Mouse (Mus musculus) cerebellum, adult 9-11 months (tissue): Measurements from ENCODE around the gene Slc22a18.

Experiments used
- DNase-seq: peaks from one replicate; pipeline ENCODE4 v3.0.0; 2022

Gene Slc22a18

DNA sequence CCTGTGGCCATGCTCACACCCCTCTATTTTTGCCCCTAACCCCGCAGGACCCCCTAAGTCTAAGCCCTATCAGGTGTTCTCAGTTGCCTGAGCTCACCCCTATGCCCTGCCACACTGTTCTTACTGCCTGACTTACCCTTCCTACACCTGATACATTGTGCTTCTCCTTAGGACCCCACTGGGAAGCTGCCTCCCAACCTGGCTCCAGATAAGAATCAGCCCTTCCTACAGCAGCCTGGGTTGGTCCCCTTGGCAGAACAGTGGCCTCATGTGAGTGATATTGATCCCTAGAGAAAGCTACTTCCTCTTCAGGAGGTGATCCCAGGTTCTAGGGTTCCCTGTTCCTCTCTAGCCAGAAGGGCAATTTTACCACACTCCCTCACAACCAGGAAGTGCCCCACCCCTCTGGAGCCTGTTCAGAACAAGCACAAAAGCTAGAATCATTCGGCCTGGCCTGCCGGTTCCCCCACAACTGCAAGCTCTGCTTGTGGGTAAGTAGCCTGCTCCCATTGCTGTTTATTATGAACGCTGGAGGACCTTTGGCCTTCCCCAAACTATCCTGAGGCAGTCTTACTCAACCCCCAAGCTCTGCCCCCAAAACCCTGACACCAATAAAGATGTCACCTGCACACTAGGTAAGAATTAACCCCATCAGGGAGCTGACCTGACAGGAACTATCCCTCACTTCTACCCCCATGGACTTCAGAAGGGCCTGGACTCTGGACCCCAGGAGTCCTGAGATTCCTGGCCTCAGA, at the start of gene Slc22a18:
Gene Slc22a18, plus strand, starts transcription at position 390 of the 755 bp plus-strand sequence.
- no peak for DNase-seq

DNA sequence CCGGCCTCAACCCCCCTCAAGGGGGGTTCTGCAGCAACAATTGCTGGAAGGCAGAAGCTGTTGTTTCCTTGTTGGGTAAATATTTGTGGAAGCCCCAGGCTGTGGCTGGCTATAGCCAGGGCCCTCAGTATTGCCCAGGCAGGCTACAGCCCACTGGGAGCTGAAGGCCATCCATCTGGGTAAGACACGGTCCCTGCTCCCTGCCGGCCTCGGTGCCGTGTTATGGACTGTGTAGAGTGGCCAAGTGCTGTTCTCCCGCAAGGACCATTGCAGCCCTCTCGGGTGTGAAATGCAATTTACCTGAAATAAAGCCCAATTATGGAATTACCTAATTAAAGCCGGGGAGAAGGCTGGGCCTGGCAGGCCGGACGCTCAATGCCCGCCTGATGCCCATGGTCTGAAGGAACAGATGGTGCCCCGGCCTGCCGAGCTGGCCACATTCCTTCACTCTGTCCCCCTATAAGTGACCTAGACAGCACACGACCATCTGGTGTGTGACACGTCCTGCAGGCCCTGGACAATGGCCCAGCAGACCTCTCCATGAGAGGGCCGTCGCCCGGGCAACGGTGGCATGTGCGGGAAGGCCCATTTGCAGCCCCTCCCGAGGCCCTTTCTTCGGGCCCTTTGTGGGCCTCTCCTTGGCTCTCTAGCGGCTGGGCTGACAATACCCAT, 45.3 kb upstream of the Slc22a18 start:
- DNase-seq, result peak; percentile 98

DNA sequence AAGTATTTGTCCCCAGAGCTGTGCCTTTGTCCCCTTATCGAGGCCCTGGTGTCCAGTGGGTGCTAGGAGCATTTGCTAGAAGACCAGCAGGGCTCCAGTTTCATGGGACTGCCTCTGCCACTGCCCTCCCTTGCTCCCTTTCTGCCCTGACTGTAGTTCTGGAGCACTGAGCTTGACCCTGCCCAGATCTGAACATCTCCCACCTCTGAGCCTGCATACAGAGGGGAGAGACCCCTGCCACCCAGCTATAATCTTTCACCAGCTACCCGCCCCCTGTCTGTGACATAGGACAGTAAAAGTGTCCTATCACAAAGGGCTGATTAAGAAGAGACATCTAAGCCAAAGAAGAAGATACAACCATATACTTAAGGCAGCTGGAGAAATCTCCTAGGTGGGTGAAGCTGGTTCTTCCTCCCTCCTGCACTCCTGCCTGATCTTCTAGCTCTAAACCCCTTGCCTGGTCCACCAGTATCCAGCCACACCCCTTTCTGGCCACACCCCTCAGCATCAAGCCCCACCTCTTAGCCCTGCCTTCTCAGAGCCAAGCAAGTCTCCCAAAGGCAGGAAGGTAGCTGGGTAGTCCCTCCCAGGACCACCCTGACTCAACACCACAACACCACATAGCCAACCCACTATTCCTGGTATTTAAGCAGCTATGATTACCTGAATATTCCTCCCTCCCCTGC, 44.6 kb upstream of the Slc22a18 start:
- peak; percentile 61 for DNase-seq

DNA sequence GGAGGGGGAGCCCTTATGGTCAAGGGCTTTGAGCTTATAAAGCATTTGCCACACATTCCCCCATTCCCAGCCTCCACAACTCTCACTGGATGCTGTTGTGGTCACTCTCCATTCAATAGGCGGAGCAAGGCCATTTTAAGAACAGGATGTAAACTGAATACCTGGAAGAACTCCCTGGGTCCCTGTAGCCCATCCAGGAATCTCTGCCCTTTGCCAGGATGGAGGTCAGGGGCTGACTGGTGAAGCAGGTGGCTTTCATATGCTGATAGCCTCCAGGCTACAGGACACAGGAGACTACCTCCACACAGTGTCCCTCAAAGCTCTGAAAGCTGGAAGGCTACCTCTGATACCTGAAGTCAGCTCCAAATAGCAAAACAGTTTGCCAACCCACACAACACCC, 40.9 kb upstream of the Slc22a18 start:
- no peak for DNase-seq

DNA sequence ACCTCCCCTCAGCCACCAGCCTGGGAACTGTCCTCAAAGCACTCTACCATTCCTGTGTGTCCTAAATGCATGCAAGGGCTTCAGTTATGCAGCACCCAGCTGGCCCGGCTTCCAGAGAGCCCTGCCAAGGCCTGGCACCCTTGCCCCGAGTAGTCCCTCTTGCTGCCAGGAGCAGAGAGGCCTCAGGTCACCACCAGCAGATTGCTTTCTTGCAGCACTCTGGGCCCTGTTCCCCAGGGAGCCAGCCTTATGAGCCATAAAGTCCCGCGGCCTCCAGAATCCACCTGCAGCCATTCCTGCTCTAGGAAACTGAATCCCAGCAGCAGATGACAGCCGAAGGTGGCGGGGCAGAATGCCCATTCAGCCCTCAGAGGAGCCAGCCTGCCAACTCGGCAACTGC, 40.2 kb upstream of the Slc22a18 start:
- DNase-seq, result peak; percentile 76

DNA sequence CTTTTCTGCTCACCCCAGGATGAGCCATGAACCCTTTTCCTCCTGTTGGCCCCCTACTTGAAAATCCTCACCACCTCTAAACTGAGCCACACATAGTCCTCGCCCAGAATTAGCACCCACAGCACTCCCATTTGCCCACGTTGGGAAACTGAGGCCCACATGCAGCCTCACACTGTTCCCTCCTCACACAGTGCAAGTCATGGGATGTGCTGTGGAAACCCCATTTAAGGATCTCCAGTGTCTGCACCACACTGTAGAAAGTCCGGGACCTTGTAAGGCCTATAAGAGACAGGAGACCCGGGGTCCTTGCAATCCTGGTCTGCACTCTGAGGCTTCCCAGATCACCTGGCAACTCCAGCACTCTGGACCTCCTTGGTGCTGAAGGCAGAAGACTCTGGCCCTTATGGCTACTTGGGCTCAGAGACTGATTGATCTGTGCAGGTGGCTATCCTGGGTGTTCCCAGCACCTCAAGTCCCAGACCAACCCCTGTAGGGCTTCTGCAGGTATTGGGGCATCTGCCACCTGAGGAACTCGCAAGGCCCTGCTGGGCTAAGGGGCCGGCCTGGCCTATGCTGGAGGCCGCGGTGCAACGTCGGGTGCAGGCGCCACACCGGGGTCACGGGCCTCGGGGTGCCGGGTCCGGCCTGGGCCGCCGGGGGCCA, 36.2 kb upstream of the Slc22a18 start:
- no peak for DNase-seq

DNA sequence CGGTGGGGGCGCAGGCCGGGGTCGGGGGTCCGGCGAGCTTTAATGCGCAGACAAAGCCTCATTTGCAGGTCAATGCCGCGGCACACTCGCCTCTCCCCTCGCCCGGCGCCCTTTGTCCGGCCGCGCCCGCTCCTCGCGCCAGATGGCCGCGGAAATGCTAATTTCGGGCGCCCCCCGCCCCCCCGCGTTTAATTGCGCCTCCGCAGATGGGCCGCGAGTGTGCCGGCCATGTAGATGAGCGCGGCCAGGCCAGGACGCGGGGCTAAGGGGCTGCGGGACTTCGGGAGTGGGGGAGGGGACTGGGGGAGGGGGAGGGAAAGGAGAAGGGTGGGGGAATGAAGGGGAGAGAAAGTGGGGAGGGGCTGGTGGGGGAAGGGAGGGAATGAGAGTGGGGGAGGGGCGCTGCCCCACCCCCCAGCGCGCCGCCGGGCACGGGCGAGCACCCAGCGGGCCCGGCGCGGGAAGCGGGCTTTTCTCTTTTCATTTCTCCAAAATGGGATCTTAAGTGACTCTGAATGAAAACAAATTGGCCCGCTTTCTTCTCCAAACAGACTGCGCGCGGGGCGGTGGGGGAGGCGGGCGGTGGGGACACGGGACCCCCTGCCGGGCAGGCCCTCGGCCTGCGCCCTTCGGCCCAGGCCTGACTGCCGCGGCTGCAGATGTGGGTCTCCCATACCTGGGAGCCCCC, 35.5 kb upstream of the Slc22a18 start:
- no peak for DNase-seq

DNA sequence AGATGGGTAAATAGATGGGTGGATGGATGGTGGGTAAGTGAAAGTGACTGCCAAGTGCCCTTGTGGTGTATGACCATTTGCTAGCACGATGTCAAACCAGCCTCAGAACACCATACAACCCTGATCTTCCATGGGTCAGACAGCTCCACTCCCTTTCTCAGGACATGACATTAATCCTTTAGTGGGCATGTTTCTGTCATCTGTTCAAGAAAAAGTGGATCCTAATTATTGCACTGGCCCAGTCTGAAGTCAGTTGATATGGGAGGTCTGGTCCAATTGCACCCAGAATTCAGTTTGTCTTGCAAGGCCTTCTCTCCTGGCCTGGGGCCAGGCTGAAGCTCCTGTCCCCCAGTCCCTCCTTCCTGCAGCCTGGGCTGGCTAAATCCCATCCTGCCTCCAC, 34.6 kb upstream of the Slc22a18 start:
- DNase-seq, result no peak

DNA sequence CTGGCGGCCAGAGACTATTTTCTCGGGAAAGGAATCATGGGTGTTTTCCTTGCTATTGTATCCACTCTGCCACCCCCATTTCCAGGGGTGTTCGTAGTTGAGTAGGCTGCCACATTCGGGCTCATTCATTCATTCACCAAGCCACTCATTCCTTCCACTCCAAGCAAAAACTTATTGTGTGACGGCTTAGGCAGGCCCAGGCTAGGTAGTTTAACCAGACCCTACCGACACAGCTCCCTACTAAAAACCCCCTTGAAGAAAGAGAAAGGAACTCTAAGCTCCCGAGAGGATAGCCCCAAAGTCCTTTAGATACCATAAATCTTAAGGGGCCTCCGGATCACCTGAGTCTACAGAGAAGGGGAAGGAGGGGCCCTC, 29.0 kb upstream of the Slc22a18 start:
- no peak for DNase-seq

DNA sequence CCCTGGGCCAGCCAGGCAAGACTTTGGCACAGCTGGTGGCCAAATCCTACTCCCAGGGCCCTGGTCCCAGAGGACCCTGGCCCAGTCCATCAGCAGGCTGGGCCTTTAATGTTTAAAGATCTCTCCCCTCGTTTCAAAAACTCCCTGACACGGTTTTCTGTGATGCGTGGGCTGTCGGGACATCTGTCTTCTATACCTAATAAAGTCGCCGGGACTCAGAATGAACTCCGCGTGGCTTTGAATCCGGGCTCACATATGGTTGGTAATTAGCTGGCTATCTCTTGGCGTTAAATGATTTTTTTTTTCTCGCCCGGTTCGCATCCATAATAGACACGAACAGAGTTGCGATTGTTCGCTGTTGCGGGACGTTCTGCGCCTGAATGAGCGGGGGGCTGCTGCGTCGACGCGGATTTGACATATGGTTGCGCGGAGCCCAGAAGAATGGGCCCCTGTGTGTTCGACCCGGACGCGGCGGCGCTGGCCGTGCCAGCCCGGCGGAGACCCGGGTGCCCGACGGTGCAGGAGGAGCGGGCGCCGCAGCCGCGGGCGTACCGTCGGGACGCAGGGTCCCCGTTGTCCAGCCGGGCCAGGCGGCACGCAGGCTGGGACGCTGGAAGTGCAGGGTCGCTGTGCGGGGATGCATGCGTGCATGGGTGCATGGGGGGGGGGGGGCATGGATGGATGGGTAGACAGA, 28.4 kb upstream of the Slc22a18 start:
- no peak for DNase-seq

DNA sequence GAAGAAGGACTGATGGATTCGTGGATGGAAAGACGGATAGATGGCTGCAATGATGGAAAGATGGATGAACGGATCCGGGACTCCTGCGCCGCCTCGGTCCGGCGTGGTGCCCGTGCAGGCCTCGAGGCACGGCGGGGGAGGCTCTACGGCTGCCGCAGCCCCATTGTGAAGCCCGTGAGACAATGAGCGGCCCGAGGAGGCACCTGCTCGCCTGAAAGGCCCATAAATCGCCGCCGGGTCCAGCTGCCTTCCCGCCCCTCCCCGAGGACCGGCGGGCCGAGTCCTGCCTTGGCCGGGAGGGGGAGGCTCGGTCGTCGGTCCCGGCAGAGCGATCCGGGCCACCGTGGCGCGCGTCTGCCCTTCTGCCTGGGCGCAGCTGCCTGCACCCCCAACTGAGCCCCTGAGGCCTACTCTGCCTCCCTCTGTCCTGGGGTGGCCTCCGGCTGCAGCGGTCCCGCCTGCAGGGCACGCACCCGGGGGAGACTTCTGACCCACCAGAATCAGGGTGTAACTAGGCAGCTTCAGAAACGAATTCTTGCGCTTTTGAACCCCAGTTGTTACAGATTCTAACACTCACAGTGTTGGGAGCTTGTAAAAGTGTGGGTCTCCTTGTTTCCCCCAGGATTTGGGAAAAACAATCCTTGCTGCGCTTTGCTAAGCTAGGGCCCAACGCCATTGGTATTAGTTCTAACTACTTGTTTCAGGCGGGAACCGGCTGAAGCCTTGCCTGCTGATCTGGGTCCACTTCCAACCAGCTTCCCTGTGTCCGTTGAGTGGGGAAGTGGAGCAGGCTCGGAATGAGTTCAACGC, 27.7 kb upstream of the Slc22a18 start:
- no peak for DNase-seq

DNA sequence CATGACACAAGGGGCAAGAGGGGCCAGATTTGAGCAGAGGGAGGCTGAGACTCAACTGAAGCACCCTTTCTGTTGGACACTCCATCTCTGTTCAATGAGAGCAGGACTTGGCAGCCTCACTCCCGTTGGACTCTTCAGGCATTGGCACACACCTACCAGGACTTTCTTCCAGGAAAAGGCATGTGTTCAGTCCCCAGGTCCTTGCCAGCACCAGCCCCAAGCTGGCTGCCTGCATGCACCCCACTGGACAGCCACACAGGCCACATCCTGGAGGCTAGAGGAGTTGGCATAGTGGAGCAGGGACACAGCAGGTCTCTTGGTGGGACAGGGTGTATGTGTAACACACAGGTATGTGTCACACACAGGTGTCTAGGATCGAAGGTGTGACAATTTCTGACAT, 26.4 kb upstream of the Slc22a18 start:
- DNase-seq, result peak; percentile 95

DNA sequence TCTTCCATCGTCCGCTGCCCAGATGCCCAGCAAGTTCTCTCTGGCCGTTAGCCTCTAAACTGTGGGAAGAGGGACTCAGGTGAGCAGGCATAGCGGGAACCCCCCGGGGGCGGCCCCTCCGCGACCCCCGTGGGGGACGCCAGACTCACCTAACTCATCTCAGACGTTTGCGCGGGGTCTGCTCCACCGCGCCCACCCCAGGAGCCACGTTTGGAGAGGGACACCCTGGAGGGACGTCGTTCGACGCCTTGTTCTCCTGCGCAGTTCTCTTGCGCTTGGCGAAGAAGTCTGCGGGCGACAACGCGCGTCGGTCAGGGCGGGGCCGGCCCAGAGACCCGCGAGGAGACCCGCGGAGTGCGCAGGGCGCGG, 14.6 kb upstream of the Slc22a18 start:
- no peak for DNase-seq

DNA sequence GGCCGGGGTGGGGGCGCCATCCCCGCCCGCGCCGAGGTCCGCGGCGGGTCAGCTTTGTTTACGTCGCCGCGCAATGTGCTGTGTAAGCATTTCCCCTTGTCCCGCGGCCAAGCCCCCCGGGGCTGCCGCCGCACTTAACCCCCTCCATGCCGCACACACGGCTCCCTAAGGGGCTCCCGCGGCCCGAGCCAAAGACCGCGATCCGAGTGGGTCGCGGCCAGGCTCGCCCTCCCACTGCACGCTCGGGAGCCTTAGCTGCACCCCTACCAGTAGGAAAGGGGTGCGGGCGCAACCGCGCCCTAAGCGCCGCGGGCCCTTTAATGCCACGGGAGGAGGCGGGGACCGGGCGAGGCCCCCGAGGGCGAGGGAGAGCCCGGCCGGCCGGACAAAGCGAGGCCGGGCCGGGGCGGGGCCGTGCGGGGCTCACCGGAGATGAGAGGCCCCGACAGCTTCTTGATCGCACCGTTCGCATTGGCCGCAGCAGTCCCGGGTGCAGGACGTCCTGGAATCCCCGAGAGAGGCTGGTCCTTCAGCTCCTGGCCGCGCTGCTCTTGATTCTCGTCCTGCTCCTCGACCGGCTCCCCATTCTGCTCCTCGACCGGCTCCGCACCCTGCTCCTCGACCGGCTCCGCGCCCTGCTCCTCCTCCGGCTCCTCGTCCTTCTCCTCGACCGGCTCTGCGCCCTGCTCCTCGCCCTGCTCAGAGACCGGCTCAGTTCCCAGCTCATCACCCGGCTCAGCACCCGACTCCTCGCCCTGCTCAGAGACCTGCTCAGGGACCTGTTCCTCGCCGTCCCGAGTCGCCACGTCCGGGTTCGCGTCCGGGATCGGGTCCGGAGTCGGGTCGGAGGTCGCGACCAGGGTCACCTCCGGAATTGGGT, 14.0 kb upstream of the Slc22a18 start:
- no peak for DNase-seq

DNA sequence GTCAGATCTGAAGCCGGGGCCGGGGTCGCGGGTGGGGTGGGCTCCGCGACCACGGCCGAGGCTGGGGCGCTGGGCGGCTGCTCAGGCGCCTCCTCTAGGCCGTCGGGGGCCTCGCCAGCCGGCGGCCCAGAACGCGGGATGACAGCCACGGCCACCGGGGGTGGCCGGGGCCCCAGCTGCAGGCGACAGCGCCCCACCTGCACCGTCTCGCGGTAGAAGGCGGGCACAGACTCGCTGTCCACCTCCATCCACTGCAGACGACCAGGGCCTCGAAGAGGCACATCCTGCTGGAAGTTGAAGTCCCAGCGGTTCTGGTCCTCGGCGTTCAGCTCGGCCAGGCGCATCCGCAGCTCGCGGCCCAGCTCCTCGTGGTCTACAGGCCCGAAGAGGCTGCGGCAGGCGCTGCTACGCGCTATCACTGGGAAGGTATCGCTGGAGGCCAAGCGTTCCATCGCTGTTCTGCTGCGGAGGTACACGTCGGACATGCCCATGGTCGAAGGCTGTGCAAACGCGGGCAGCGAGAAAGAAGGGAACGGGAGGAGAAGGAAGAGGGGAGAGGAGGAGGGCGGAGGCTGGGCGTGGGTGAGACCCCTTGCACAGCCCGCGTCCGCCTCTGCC, 13.2 kb upstream of the Slc22a18 start:
- no peak for DNase-seq

DNA sequence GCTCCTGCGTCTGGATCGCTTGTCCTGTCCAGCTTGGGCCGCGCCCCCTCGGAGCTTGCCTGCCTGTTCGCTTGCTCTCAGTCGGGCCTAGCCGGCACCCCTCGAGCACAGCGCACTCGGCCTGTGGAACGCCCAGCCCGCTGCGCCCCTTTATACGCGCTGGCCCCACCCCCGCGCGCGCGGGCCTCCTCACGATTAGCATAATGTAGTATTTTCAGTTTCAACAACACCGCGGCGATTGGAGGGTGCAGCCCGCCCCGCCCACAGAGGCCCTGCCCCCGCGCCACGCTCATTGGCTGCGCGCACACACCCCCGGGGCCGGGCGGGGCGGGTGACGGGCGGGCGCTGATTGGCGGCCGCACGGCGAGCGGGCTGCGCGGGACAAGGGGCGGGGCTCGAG, 12.7 kb upstream of the Slc22a18 start, which contains the start of gene Cdkn1c:
Gene Cdkn1c, minus strand, starts transcription at position 177 of the 400 bp plus-strand sequence.
- DNase-seq, result peak; percentile 45

DNA sequence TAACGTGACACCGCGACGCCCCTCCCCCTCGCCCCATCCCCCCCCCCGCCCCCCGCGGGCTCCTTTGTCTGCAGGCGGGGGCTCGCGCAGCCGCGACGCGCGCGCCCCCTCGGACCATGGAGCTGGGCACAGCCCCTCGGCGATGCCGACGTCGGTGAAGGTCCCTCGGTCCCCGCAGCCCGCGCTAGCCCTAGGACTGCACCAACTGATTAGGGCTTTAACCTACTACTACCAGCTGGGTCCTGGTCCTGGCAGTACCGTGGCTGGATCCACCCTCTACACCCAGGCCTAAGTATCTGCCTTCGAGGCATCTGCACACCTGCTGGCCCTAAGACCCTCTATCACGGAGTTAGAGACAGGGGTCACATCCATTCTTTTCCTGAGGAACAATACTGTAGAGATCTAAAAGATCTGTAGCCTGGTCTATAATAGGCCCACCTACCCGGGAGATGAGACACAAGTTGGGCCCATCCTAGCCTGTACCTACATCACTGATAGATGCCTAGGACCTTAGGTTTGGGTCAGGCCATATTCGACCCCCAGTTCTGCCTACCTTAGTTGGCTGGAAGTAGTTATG, 12.2 kb upstream of the Slc22a18 start:
- no peak for DNase-seq

DNA sequence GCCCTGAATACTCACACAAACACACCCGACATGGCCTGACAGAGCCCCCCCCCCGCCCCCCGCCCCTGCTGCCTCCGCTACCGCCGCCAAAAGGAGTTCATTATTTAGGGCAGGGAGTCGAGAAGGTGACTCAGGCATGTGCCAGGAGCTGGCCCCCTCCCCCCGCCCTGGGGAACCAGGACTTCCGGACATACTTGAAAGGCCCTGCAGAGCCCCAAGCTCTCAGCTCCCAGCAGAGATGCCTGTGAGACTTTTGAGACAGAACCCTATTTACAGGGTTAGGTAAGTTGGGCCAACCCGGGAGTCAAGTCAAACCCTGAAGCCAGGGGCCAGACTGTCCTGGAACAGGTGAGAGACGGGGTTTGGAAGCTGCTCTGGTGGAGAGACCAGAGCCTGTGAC, 11.6 kb upstream of the Slc22a18 start:
- no peak for DNase-seq

DNA sequence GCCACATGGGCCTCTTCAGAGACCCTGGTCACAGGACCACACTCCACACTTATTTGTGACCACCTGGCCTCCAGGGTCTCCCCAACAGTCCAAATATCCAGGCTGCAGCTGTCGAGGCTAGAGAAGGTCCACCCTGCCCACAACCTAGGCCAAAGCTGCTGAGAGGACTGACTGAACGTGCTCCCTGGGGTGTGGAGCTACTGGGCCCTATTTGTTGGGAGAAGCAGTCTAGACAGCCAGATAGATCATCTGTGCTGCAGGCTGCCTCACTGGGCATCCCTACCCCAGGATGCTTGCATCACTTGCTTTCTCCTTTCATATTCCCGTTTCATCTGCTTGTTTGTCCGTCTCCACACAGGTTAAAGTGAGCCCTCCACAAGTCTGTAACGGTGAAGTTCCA, 11.0 kb upstream of the Slc22a18 start:
- DNase-seq, result no peak
